Mouse (Mus musculus) limb, embryonic 11.5 days (tissue): ENCODE measurements at regions not wholly inside any gene's neighbourhood (a gene's known extent, or its start where the extent isn't known, plus 50 kb on each side); places are given as distances from the start of the nearest gene placed in this dataset.

Source experiments
- ATAC-seq: fragments of 200-750 bp; cut with Nextera tagmentation; 2 replicates; pipeline ENCODE4 v1.8.0; 2017; ENCODE audit warnings: low read depth; ENCODE audit not compliant: insufficient number of reproducible peaks, low FRiP score, low TSS enrichment
- DNase-seq: peaks from one replicate; pipeline ENCODE4 v3.0.0-alpha.2; 2015; ENCODE audit warnings: low spot score
- H3K27ac ChIP-seq: fragments of 300-500 bp; sonication (generic); replicated peaks from 2 replicates; pipeline ENCODE4 v1.5.1; 2014; ENCODE audit warnings: low read depth, mild to moderate bottlenecking, low read length
- H3K27me3 ChIP-seq: fragments of 300-500 bp; sonication (generic); 2 replicates; pipeline ENCODE4 v1.6.1; 2014; ENCODE audit warnings: mild to moderate bottlenecking, low read length, mixed read lengths; ENCODE audit not compliant: control insufficient read depth, insufficient read depth
- H3K36me3 ChIP-seq: fragments of 300-500 bp; sonication (generic); 2 replicates; pipeline ENCODE4 v1.6.1; 2014; ENCODE audit warnings: mild to moderate bottlenecking, low read length, moderate library complexity, mixed read lengths; ENCODE audit not compliant: control insufficient read depth, insufficient read depth
- H3K4me1 ChIP-seq: fragments of 300-500 bp; sonication (generic); 2 replicates; pipeline ENCODE4 v1.6.1; 2014; ENCODE audit warnings: low read length, mixed read lengths; ENCODE audit not compliant: control insufficient read depth, insufficient read depth
- H3K4me2 ChIP-seq: fragments of 300-500 bp; sonication (generic); 2 replicates; pipeline ENCODE4 v1.6.1; 2014; ENCODE audit warnings: low read depth, mild to moderate bottlenecking, moderate library complexity; ENCODE audit not compliant: severe bottlenecking
- H3K4me3 ChIP-seq: fragments of 300-500 bp; sonication (generic); 2 replicates; pipeline ENCODE4 v1.5.1; 2014; ENCODE audit warnings: low read depth, low read length
- H3K9ac ChIP-seq: fragments of 300-500 bp; sonication (generic); 2 replicates; pipeline ENCODE4 v1.6.1; 2014; ENCODE audit warnings: mild to moderate bottlenecking, low read length
- H3K9me3 ChIP-seq: fragments of 300-500 bp; sonication (generic); 2 replicates; pipeline ENCODE4 v1.6.1; 2016; ENCODE audit warnings: low read length; ENCODE audit not compliant: control insufficient read depth
- WGBS: fragments of 180-500 bp; shearing (Covaris S2); extraction: QIAGEN DNeasy Blood & Tissue Kit; methylation state at CpG from one replicate; pipeline ENCODE4 v1.1.7; 2014; 5-methylcytosine and 5-hydroxymethylcytosine counted together

DNA sequence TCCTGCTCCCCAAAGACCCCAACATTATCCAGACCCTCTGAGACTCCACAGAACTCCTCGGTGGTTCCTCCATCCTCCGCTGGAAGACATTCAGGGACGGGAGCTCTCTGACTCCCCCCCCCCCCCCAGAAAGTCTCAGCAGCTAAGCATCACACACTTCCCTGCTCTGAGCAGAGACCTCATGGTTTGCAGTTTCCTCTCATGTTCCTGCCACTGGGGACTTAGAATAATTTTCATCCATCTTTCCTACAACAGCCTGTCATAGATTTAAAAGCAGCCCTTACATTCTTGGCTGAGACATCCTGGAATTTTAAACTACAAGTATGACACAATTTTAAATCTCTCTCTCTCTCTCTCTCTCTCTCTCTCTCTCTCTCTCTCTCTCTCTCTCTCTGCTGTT lies 69.2 kb downstream of the Gpr65 start:
- no peak overlapping the region for H3K4me3 ChIP-seq
- no peaks in the 10 kb centered on the region for H3K36me3 ChIP-seq
- H3K27me3 ChIP-seq: no peaks in the 10 kb centered on the region
- H3K4me2 ChIP-seq: no peak overlapping the region
- WGBS: 90% methylated on average over 3 of the region's 3 CpGs
- DNase-seq (no peak), ATAC-seq (no peak)
- no peaks in the 10 kb centered on the region for H3K9me3 ChIP-seq
- no peak overlapping the region for H3K9ac ChIP-seq
- H3K4me1 ChIP-seq: no peaks in the 10 kb centered on the region
- H3K27ac ChIP-seq: no peak overlapping the region

DNA sequence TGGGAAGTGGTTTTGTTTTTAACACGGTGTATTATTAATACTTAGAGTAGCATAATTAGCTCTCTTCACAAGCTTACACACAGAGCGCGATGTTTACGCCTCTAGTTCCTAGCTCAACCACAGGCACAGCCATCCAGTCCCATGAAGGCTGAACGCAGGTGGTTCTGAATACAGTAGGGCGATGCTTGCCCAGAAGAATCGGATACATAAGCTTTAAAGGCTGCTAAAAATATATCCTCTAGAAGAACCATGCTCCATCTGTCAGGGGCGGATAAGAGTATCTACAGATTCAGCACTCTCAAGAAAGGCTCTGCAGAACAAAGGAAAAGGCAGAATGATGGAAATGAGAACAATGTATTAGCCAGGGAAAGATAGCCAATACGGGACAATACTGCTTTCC lies 71.1 kb downstream of the Gpr65 start:
- 93% methylated on average over 9 of the region's 9 CpGs for WGBS
- no peak for ATAC-seq
- no peak overlapping the region for H3K27ac ChIP-seq
- no peaks in the 10 kb centered on the region for H3K4me1 ChIP-seq
- H3K27me3 ChIP-seq: no peaks in the 10 kb centered on the region
- H3K9me3 ChIP-seq: no peaks in the 10 kb centered on the region
- no peak overlapping the region for H3K4me3 ChIP-seq
- no peak overlapping the region for H3K9ac ChIP-seq
- no peaks in the 10 kb centered on the region for H3K36me3 ChIP-seq
- no peak overlapping the region for H3K4me2 ChIP-seq
- no peak for DNase-seq

DNA sequence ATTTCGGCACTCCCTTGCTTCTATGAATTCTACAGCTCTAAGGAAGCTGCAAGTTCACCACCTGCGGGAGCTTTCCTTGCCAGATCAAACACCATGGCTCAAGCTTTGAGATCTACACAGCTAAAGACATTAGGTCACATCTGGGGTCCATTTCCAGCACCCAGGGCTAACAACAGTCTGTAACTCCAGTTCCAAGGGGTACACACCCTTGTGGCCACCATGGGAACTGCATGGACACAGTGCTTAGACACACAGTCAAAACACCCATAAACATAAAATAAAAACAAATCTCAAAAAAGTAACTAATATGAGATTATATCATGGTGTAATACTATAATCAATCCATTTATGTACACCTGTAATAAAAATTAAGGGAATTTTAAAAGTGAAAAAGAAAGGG lies 73.7 kb downstream of the Gpr65 start:
- Histone ChIP-seq H3K9me3 (no peaks in the 10 kb centered on the region), H3K4me2 (no peak overlapping the region), H3K9ac (no peak overlapping the region), H3K4me3 (no peak overlapping the region), H3K4me1 (no peaks in the 10 kb centered on the region), H3K36me3 (no peaks in the 10 kb centered on the region), H3K27ac (no peak overlapping the region), H3K27me3 (no peaks in the 10 kb centered on the region)
- DNase-seq (peak; percentile 38), ATAC-seq (no peak)
- WGBS: 71% methylated on average over 2 of the region's 2 CpGs

- Histone ChIP-seq H3K9me3 (no peaks in the 10 kb centered on the region), H3K4me2 (no peak overlapping the region), H3K4me1 (no peaks in the 10 kb centered on the region), H3K36me3 (no peaks in the 10 kb centered on the region), H3K4me3 (no peak overlapping the region), H3K27me3 (no peaks in the 10 kb centered on the region), H3K27ac (no peak overlapping the region), H3K9ac (no peak overlapping the region)
- 85% methylated on average over 7 of the region's 7 CpGs for WGBS
- no peak for DNase-seq
- no peak for ATAC-seq
These were observed 75.2 kb downstream of the Gpr65 start for GRCm38 (mm10) chr12:98343653-98344052.

GRCm38 (mm10) chr12:98347056-98347455 lies 78.6 kb downstream of the Gpr65 start:
- 85% methylated on average over 6 of the region's 6 CpGs for WGBS
- no peaks in the 10 kb centered on the region for H3K27me3 ChIP-seq
- ATAC-seq: no peak

DNA sequence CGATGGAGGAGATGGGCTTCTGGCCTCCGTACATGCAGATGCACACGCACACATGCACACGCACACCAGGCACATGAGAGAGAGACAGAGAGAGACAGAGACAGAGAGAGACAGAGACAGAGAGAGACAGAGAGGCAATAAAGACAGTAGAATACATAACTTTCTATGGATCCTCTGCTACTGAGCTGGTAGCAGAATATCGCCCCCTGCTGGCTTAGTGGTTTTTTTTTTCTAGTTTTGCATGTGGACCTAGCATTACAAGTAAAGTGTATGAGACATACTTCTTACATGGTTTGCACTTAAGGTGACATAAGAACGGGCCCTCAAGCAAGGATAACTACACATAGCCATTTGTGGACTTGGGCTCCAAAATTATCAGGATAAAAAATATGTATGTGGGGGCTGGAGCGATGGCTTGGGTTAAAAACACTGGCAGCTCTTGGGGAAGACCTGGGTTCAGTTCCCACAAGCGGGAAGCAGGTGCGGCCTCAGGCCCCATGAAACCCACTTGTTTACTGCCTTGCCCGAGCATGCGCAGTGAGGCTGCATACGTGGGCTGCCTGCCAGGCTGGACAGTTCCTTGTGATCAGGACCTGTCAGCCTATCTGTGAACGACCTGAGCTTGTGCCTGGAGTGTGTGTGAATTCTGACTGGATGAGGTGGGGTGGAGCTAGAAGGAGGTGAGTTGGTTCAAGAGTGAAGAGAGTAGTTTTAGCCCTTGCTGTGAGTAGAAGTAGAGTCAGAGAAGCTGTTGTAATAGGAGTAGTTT lies 79.3 kb downstream of the Gpr65 start:
- 76% methylated on average over 13 of the region's 13 CpGs for WGBS
- Histone ChIP-seq H3K27me3 (no peaks in the 10 kb centered on the region), H3K36me3 (no peaks in the 10 kb centered on the region), H3K4me3 (no peak overlapping the region), H3K4me2 (no peak overlapping the region), H3K4me1 (no peaks in the 10 kb centered on the region), H3K9me3 (no peaks in the 10 kb centered on the region), H3K9ac (no peak overlapping the region), H3K27ac (no peak overlapping the region)
- ATAC-seq (no peak), DNase-seq (peak; percentile 59)

More at GRCm38 (mm10) chr12:98347056-98347455, 78.6 kb downstream of the Gpr65 start:
- DNase-seq: no peak
- Histone ChIP-seq H3K36me3 (no peaks in the 10 kb centered on the region), H3K4me2 (no peak overlapping the region), H3K4me1 (no peaks in the 10 kb centered on the region), H3K9ac (no peak overlapping the region), H3K27ac (no peak overlapping the region), H3K4me3 (no peak overlapping the region), H3K9me3 (no peaks in the 10 kb centered on the region)

DNA sequence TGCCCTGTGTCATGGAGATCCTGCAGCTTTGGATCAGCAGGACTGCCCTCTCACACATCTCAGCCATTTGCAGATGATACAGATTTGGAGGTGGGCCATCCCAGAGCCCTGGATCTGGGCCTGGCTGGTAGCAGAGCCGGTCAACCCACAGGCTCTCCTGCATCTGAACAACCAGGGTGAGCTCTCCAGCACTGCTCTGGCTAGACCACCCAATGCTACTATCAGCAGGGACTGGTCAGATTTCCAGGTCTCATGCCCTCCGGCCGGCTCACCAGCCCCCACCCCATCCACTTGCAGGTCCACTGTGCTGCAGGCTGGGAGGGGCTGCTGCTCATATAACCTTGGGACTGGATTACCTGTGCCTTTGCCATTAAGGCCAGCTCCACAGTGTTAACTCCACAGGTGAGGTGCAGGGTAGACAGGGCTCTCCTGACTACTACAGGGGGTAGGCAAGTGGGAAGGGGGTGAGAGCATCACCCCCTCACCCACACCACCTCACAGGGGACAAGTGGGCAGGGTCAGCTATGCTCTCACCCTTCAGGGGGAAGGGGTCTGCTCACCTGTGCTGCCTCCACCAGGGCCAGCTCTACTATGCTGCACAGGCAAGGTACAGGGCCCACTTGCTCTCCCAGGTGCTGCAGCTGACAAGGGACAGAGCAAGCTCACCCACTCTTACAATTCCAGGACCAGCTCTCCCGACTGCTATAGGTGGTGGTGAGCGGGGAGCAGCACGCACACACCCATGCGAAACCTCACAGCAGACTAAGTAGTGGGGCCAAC lies 81.6 kb downstream of the Gpr65 start:
- no peaks in the 10 kb centered on the region for H3K9me3 ChIP-seq
- no peak overlapping the region for H3K4me3 ChIP-seq
- H3K4me2 ChIP-seq: no peak overlapping the region
- no peaks in the 10 kb centered on the region for H3K36me3 ChIP-seq
- H3K9ac ChIP-seq: no peak overlapping the region
- ATAC-seq (peak; percentile 57; the same call in 1 of the 2 replicates), DNase-seq (no peak)
- H3K4me1 ChIP-seq: no peaks in the 10 kb centered on the region
- no peaks in the 10 kb centered on the region for H3K27me3 ChIP-seq
- no peak overlapping the region for H3K27ac ChIP-seq
- WGBS: 94% methylated on average over 7 of the region's 7 CpGs

- DNase-seq (no peak), ATAC-seq (no peak)
- no peak overlapping the region for H3K27ac ChIP-seq
- no peaks in the 10 kb centered on the region for H3K4me1 ChIP-seq
- H3K4me2 ChIP-seq: no peak overlapping the region
- WGBS: 93% methylated on average over 2 of the region's 2 CpGs
- H3K4me3 ChIP-seq: no peak overlapping the region
- H3K9me3 ChIP-seq: no peaks in the 10 kb centered on the region
- no peaks in the 10 kb centered on the region for H3K27me3 ChIP-seq
- no peak overlapping the region for H3K9ac ChIP-seq
- no peaks in the 10 kb centered on the region for H3K36me3 ChIP-seq
These were observed 84.0 kb downstream of the Gpr65 start for GRCm38 (mm10) chr12:98352401-98352800.
